Mouse (Mus musculus) testis, adult 2 months (tissue): ENCODE measurements around the gene Ndst4. TPM values are rescaled to one million over a fixed set of nuclear protein-coding genes. Genes with fewer than 3 reads are reported as not detected.

Experiments
- H3K27ac ChIP-seq: fragments of 200-500 bp; 2 replicates; pipeline ENCODE4 v1.5.1; 2012; ENCODE audit warnings: low read depth, low read length; ENCODE audit not compliant: control insufficient read depth, insufficient read depth
- H3K27me3 ChIP-seq: fragments of 200-500 bp; 2 replicates; pipeline ENCODE4 v1.6.1; 2012; ENCODE audit warnings: mild to moderate bottlenecking, low read length, moderate library complexity; ENCODE audit not compliant: control insufficient read depth, insufficient read depth
- H3K36me3 ChIP-seq: fragments of 200-500 bp; 2 replicates; pipeline ENCODE4 v1.6.1; 2012; ENCODE audit warnings: mild to moderate bottlenecking, low read length; ENCODE audit not compliant: control insufficient read depth, insufficient read depth
- H3K4me1 ChIP-seq: fragments of 200-500 bp; 2 replicates; pipeline ENCODE4 v1.6.1; 2012; ENCODE audit warnings: low read length; ENCODE audit not compliant: control insufficient read depth, insufficient read depth
- H3K4me3 ChIP-seq: fragments of 200-500 bp; 2 replicates; pipeline ENCODE4 v1.5.1; 2012; ENCODE audit warnings: low read depth, mild to moderate bottlenecking, low read length, moderate library complexity, mixed read lengths; ENCODE audit not compliant: control insufficient read depth
- CTCF ChIP-seq: fragments of 200-500 bp; IDR thresholded peaks from 2 replicates; pipeline ENCODE4 v1.5.1; 2012; ENCODE audit warnings: low read depth, mild to moderate bottlenecking, inconsistent platforms, low read length, moderate library complexity; ENCODE audit not compliant: control insufficient read depth, insufficient read depth, insufficient replicate concordance
- POLR2A ChIP-seq: fragments of 200-500 bp; IDR thresholded peaks from 2 replicates; pipeline ENCODE4 v1.6.1; 2012; ENCODE audit warnings: low read depth, mild to moderate bottlenecking, inconsistent platforms, low read length, moderate library complexity; ENCODE audit not compliant: control insufficient read depth
- polyA plus RNA-seq: library from polyadenylated mRNA; depleted of rRNA; stranded (reverse); fragments of >200 nt; gene quantifications from 2 replicates; pipeline ENCODE4 v1.2.3, GENCODE M21; 2012

Ndst4 gene
- polyA plus RNA-seq, 1 experiment, result 86.4 TPM

GRCm38 (mm10) chr3:125570602-125571001 is 166.7 kb downstream of the Ndst4 start:
- Histone ChIP-seq H3K27ac (no peak overlapping the region), H3K4me1 (no peaks in the 10 kb centered on the region), H3K4me3 (no peak overlapping the region), H3K36me3 (no peaks in the 10 kb centered on the region), H3K27me3 (no peaks in the 10 kb centered on the region)
- no peak for TF ChIP-seq POLR2A
- TF ChIP-seq CTCF, result no peak

DNA sequence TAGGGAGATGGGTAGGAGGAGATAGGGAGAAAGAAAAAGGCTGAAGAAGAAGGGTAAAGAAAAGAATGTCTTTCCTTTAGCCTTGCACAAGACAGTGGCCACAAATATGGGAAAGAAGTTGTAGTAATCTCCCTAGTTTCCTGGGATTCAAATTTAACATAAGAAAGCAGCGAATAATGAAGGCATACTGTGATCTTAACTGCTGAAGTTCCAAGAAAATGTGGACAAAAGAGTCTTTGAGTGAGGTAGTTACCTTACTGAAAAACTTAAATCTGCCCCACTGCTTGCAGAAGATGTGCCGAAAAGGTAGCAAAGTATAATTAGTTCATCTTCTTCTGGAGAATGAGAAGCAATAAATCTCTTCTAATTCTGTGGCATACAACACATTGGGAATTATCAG is 228.4 kb downstream of the Ndst4 start:
- TF ChIP-seq CTCF (no peak), POLR2A (no peak)
- H3K27me3 ChIP-seq, result no peaks in the 10 kb centered on the region

DNA sequence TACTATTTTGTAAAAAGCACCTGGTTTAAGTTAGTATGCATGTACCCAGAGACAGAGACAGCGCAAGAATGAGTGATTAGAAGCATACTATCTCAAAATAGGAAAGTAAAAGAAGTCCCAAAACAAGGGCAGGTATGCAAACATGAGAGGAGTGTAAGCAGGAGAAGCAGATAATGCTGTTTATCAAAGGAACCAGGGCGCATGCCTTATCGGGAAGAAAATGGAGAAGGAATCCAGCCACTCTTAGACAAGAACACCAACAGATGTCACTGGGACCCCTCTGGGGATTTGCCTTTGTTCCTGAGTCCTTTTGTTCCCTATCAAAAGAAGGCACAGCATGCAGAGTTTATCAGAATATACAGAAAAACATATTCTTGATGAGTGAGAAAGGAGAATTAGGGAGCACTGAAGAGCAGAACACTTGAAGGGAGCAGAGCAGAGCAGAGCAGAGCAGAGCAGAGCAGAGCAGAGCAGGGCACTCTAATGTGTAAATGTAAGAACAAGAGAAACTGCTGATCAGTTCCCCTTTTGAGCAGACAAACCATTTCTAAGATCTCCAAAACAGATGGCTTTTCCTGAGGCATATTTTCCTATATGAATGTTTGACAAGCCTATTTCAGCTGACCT is 251.2 kb downstream of the Ndst4 start:
- Histone ChIP-seq H3K27ac (no peak overlapping the region), H3K4me3 (no peak overlapping the region), H3K27me3 (no peaks in the 10 kb centered on the region), H3K4me1 (no peaks in the 10 kb centered on the region), H3K36me3 (no peaks in the 10 kb centered on the region)
- TF ChIP-seq POLR2A (no peak), CTCF (no peak)

More for the DNA sequence above, 228.4 kb downstream of the Ndst4 start:
- H3K4me1 ChIP-seq, result no peaks in the 10 kb centered on the region
- H3K4me3 ChIP-seq, result no peak overlapping the region
- H3K36me3 ChIP-seq, result no peaks in the 10 kb centered on the region
- H3K27ac ChIP-seq, result no peak overlapping the region

DNA sequence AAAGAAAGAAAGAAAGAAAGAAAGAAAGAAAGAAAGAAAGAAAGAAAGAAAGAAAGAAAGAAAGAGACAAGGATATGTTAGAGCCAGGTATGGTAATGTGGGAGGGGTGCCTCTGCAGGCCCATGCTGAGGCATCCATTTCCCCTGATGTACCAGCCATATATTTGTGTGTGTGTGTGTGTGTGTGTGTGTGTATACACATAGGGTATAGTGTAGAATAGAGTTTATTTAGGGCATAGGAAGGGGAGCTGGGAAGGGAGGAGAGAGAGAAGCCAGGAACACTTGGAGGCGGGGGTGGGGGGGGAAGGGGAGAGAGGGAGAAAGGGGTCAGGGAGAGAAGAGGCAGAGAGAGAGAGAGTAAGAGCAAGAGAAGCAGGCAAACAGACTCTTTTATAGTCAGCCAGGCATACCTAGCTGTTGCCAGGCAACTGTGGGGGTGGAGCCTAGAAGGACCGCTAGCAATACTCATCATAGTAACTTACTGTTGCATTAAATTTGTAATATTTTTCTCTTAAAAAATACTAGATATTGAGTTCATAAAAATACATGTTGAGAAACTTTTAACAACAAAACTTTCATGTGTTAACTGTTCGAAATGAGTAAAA is 256.3 kb downstream of the Ndst4 start:
- no peak overlapping the region for H3K27ac ChIP-seq
- H3K27me3 ChIP-seq, result no peaks in the 10 kb centered on the region
- no peak overlapping the region for H3K4me3 ChIP-seq
- no peaks in the 10 kb centered on the region for H3K4me1 ChIP-seq
- TF ChIP-seq POLR2A (no peak), CTCF (no peak)
- H3K36me3 ChIP-seq, result no peaks in the 10 kb centered on the region

DNA sequence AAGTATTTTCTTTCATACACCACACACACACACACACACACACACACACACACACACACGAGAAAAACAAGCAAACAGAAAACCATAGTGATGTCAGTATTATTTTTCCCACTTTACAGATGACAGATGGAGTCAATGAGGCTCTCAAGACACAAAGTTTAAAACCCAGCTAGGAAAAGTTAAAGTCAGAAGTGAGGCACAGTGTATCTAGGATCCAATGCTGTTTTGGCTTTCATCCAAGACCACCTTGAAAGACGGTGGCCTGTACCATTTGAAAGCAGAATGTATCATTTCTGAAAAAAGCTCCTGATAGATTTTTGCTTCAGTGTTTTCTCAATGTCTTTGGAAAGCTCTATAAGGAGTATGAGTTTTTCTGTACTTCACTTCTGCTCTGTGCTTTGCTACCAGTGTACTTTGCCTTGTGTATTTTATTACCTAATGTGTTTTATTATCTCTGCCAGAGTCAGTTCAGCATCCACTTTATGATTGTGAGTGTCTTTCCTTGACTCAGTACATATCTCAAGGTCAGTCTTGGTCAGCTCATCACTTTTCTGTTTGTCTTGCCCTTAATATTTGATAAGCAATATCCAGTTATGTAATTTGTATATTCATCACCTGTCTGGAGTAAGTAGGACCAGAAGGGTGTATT is 257.1 kb downstream of the Ndst4 start:
- TF ChIP-seq POLR2A (no peak), CTCF (no peak)
- no peaks in the 10 kb centered on the region for H3K4me1 ChIP-seq
- H3K4me3 ChIP-seq, result no peak overlapping the region
- no peak overlapping the region for H3K27ac ChIP-seq
- no peaks in the 10 kb centered on the region for H3K36me3 ChIP-seq
- H3K27me3 ChIP-seq, result no peaks in the 10 kb centered on the region

GRCm38 (mm10) chr3:125673997-125674794 is 270.3 kb downstream of the Ndst4 start:
- no peak overlapping the region for H3K4me3 ChIP-seq
- H3K4me1 ChIP-seq, result no peaks in the 10 kb centered on the region
- no peaks in the 10 kb centered on the region for H3K27me3 ChIP-seq
- TF ChIP-seq POLR2A, result no peak
- no peak for TF ChIP-seq CTCF
- H3K36me3 ChIP-seq, result no peaks in the 10 kb centered on the region
- no peak overlapping the region for H3K27ac ChIP-seq

- Histone ChIP-seq H3K4me1 (no peaks in the 10 kb centered on the region), H3K36me3 (no peaks in the 10 kb centered on the region), H3K4me3 (no peak overlapping the region), H3K27ac (no peak overlapping the region), H3K27me3 (no peaks in the 10 kb centered on the region)
- TF ChIP-seq CTCF (no peak), POLR2A (no peak)
These were observed 271.5 kb downstream of the Ndst4 start for GRCm38 (mm10) chr3:125675211-125675896.
